Comparison of ENCODE assay signal across 25 mouse cellular contexts in the genomic region with DNA sequence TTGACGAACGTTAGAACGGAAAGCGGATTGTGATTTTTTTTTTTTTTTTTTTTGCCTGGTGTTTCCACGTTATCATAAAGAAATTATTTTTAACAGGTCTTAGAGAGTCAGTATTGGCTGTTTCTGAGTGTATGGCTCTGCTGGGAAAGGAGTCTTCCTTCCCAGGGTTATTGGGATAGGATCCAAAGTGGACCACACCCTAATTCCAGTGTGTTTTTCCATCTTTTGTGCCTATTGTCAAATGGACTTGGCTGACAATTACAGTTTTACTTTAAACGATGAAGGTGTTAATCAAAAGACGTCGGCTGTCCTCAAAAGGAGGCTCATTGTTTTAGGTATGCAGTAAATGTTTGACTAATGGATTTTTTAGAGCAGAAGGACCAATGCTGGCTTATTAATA. TPM values are rescaled to one million over a fixed set of nuclear protein-coding genes. Genes with fewer than 3 reads are reported as not detected.
DNase-seq lines count a peak whose midpoint lies in the region; ATAC-seq and TF ChIP-seq lines count a peak whose summit lies in the region.
"Had no signal": no experiment of that assay in that cellular context is flagged by ENCODE, and none has a peak within 500 bp of the region (broad histone marks: within the 10 kb centered on the region; RNA-seq: fewer than 3 reads in every experiment).

No protein-coding gene starts in this region.

- peak overlapping the region; percentile 5; the same call in 1 of the 2 replicates for H3K27ac ChIP-seq in forebrain, embryonic 16.5 days (ENCODE audit: low read length)
- H3K27ac ChIP-seq in forebrain, embryonic 11.5 days (ENCODE audit: low read depth, low read length): no peak overlapping the region
- H3K27ac ChIP-seq in heart, postnatal 0 days (ENCODE audit: low read depth): 0 out of 2 replicates have a peak overlapping the region, but pooled peaks have one; percentile 74
- no peak overlapping the region for H3K27ac ChIP-seq in lung, postnatal 0 days (ENCODE audit: low read length)
- peak overlapping the region; percentile 82 for H3K27ac ChIP-seq in midbrain, embryonic 15.5 days
- H3K27ac ChIP-seq in left cerebral cortex, adult 2 months: no peak overlapping the region
- H3K27ac ChIP-seq: embryonic facial prominence, embryonic 12.5 days had no signal

- no peaks in the 10 kb centered on the region for H3K27me3 ChIP-seq in forebrain, embryonic 16.5 days (replicated peaks; ENCODE audit: control insufficient read depth, insufficient read depth, low read length)
- no peaks in the 10 kb centered on the region for H3K27me3 ChIP-seq in forebrain, embryonic 11.5 days (ENCODE audit: control insufficient read depth, insufficient read depth, low read length)
- no peaks in the 10 kb centered on the region for H3K27me3 ChIP-seq in heart, postnatal 0 days (ENCODE audit: control insufficient read depth, insufficient read depth, low read length)
- H3K27me3 ChIP-seq in lung, postnatal 0 days (replicated peaks; ENCODE audit: insufficient read depth, low read length): no peaks in the 10 kb centered on the region
- no peaks in the 10 kb centered on the region for H3K27me3 ChIP-seq in midbrain, embryonic 15.5 days (replicated peaks)
- H3K27me3 ChIP-seq: embryonic facial prominence, embryonic 12.5 days; heart, embryonic 15.5 days had no signal

- no peaks in the 10 kb centered on the region for H3K9me3 ChIP-seq in forebrain, embryonic 16.5 days (ENCODE audit: control insufficient read depth, low read length)
- no peaks in the 10 kb centered on the region for H3K9me3 ChIP-seq in forebrain, embryonic 11.5 days (ENCODE audit: control insufficient read depth, low read length)
- no peaks in the 10 kb centered on the region for H3K9me3 ChIP-seq in heart, postnatal 0 days (replicated peaks; ENCODE audit: control insufficient read depth, low read length)
- H3K9me3 ChIP-seq in lung, postnatal 0 days (ENCODE audit: low read length): no peaks in the 10 kb centered on the region
- H3K9me3 ChIP-seq in midbrain, embryonic 15.5 days: no peaks in the 10 kb centered on the region
- H3K9me3 ChIP-seq: embryonic facial prominence, embryonic 12.5 days; G1E; heart, embryonic 15.5 days had no signal

- H3K9ac ChIP-seq in forebrain, embryonic 16.5 days (replicated peaks; ENCODE audit: low read depth, low read length): peak overlapping the region; percentile 29; the same call in 1 of the 2 replicates
- no peak overlapping the region for H3K9ac ChIP-seq in forebrain, embryonic 11.5 days (ENCODE audit: low read length)
- H3K9ac ChIP-seq in heart, postnatal 0 days (replicated peaks; ENCODE audit: low read depth, low read length): no peak overlapping the region
- no peak overlapping the region for H3K9ac ChIP-seq in lung, postnatal 0 days (replicated peaks; ENCODE audit: low read depth)
- peak overlapping the region; percentile 25; the same call in 1 of the 2 replicates for H3K9ac ChIP-seq in midbrain, embryonic 15.5 days
- H3K9ac ChIP-seq: embryonic facial prominence, embryonic 12.5 days; heart, embryonic 15.5 days had no signal

- no peak overlapping the region for H3K4me2 ChIP-seq in forebrain, embryonic 16.5 days (ENCODE audit: low read length)
- no peak overlapping the region for H3K4me2 ChIP-seq in forebrain, embryonic 11.5 days (ENCODE audit: low read depth, low read length, severe bottlenecking)
- no peak overlapping the region for H3K4me2 ChIP-seq in heart, postnatal 0 days (ENCODE audit: low read depth, low read length)
- no peak overlapping the region for H3K4me2 ChIP-seq in lung, postnatal 0 days (replicated peaks; ENCODE audit: low read depth, low read length)
- H3K4me2 ChIP-seq in midbrain, embryonic 15.5 days: peak overlapping the region; percentile 47
- H3K4me2 ChIP-seq: embryonic facial prominence, embryonic 12.5 days; heart, embryonic 15.5 days had no signal

- WGBS in forebrain, embryonic 16.5 days: 33% methylated on average over 8 of the region's 8 CpGs
- WGBS in forebrain, embryonic 11.5 days: 59% methylated on average over 8 of the region's 8 CpGs
- 29% methylated on average over 8 of the region's 8 CpGs for WGBS in heart, postnatal 0 days
- WGBS in lung, postnatal 0 days: 34% methylated on average over 8 of the region's 8 CpGs
- WGBS in midbrain, embryonic 15.5 days: 46% methylated on average over 8 of the region's 8 CpGs

- no peak for DNase-seq in forebrain, embryonic 11.5 days (ENCODE audit: low spot score)
- DNase-seq in heart, postnatal 0 days (ENCODE audit: low spot score): no peak
- no peak for DNase-seq in heart, postnatal 4 days
- DNase-seq in lung, postnatal 0 days (ENCODE audit: low spot score): peak; percentile 26
- DNase-seq in lung, adult 18-20 months: no peak
- DNase-seq in left cerebral cortex, adult 2 months (ENCODE audit: extremely low spot score in 1 of 2, low spot score in 2 of 2): no peak
- DNase-seq: adrenal gland, postnatal 10 days; cerebellum, adult 11 months; cerebellum, postnatal 10 days; gastrocnemius, postnatal 36 days; kidney, postnatal 25 days; left cerebral cortex, postnatal 4 days; liver; lung, postnatal 36 days; right cerebral cortex, postnatal 14 days; thymus, adult 2 months had no signal

- H3K4me3 ChIP-seq in forebrain, embryonic 16.5 days (replicated peaks; ENCODE audit: low read length): no peak overlapping the region
- H3K4me3 ChIP-seq in forebrain, embryonic 11.5 days (ENCODE audit: low read depth, low read length): no peak overlapping the region
- no peak overlapping the region for H3K4me3 ChIP-seq in heart, postnatal 0 days (ENCODE audit: low read depth, low read length)
- H3K4me3 ChIP-seq in lung, postnatal 0 days (ENCODE audit: low read depth, low read length): no peak overlapping the region
- H3K4me3 ChIP-seq in midbrain, embryonic 15.5 days: peak overlapping the region; percentile 30
- H3K4me3 ChIP-seq in left cerebral cortex, adult 2 months: no peak overlapping the region
- H3K4me3 ChIP-seq: embryonic facial prominence, embryonic 12.5 days; erythroblast, embryonic 14.5 days; heart, embryonic 15.5 days had no signal

- no peak for TF ChIP-seq CTCF in heart, postnatal 0 days (IDR thresholded peaks at IDR 0.05; ENCODE audit: low read depth)
- no peak for TF ChIP-seq CTCF in lung, postnatal 0 days (IDR thresholded peaks at IDR 0.05)
- TF ChIP-seq CTCF in left cerebral cortex, adult 2 months (IDR thresholded peaks at IDR 0.05): no peak

- no peak for TF ChIP-seq EP300 in heart, postnatal 0 days (IDR thresholded peaks at IDR 0.05; ENCODE audit: low read depth)
- TF ChIP-seq EP300 in lung, postnatal 0 days (IDR thresholded peaks at IDR 0.05): no peak

- peaks cover 21% of the 10 kb centered on the region for H3K4me1 ChIP-seq in forebrain, embryonic 16.5 days (replicated peaks; ENCODE audit: control insufficient read depth, insufficient read depth, low read length)
- H3K4me1 ChIP-seq in forebrain, embryonic 11.5 days (replicated peaks; ENCODE audit: control insufficient read depth, insufficient read depth, low read length): peaks cover 7% of the 10 kb centered on the region
- H3K4me1 ChIP-seq in heart, postnatal 0 days (ENCODE audit: control insufficient read depth, insufficient read depth): peaks cover 3% of the 10 kb centered on the region; the same call in 1 of the 2 replicates
- H3K4me1 ChIP-seq in lung, postnatal 0 days (ENCODE audit: insufficient read depth, low read depth, low read length): no peaks in the 10 kb centered on the region
- H3K4me1 ChIP-seq in midbrain, embryonic 15.5 days: peaks cover 27% of the 10 kb centered on the region

- intact Hi-C loops in left cerebral cortex, adult 2 months (cut with DNase I): loop anchor here (5.0 kb wide), 2 partner anchors 84 to 134 kb away; no protein-coding TSS in a partner anchor

- ATAC-seq in forebrain, embryonic 16.5 days: no peak
- no peak for ATAC-seq in forebrain, embryonic 11.5 days (replicated peaks; ENCODE audit: low FRiP score)
- ATAC-seq in heart, postnatal 0 days (ENCODE audit: insufficient read depth, low read depth): no peak
- ATAC-seq in lung, postnatal 0 days: no peak
- ATAC-seq in midbrain, embryonic 15.5 days (replicated peaks): no peak
- ATAC-seq: activated CD4-positive, CD25-positive, alpha-beta regulatory T cell, adult 4 months; hindbrain, embryonic 16.5 days; intestine, postnatal 0 days had no signal

- no peaks in the 10 kb centered on the region for H3K36me3 ChIP-seq in forebrain, embryonic 16.5 days (ENCODE audit: control insufficient read depth, insufficient read depth)
- no peaks in the 10 kb centered on the region for H3K36me3 ChIP-seq in forebrain, embryonic 11.5 days (ENCODE audit: control insufficient read depth, insufficient read depth, low read length)
- no peaks in the 10 kb centered on the region for H3K36me3 ChIP-seq in heart, postnatal 0 days (replicated peaks; ENCODE audit: control insufficient read depth, insufficient read depth, low read length)
- no peaks in the 10 kb centered on the region for H3K36me3 ChIP-seq in lung, postnatal 0 days (ENCODE audit: insufficient read depth, low read length)
- no peaks in the 10 kb centered on the region for H3K36me3 ChIP-seq in midbrain, embryonic 15.5 days (replicated peaks)
- H3K36me3 ChIP-seq: embryonic facial prominence, embryonic 12.5 days; heart, embryonic 15.5 days had no signal

RNA-seq across cellular contexts. Expression of gene Ctnnb1, which starts 1.8 kb away (rescaled TPM):
- 611 and 637 TPM in 2 replicates for polyA plus RNA-seq in forebrain, embryonic 16.5 days (2015; fragmentation: Nextera tagmentation; extraction: Ambion mirVana)
- polyA plus RNA-seq in forebrain, embryonic 11.5 days (2014; fragmentation: Nextera tagmentation; extraction: Ambion mirVana): 861 and 912 TPM in 2 replicates
- 720 and 857 TPM in 2 replicates for total RNA-seq in heart, postnatal 0 days (2014; rRNA removed; ENCODE audit: low replicate concordance)
- polyA plus RNA-seq in heart, postnatal 0 days (2015; fragmentation: Nextera tagmentation; extraction: Ambion mirVana): 203 and 214 TPM in 2 replicates
- total RNA-seq in heart, postnatal 4 days (2021): 100 to 1,000 TPM; 632 to 676 TPM
- 383 and 452 TPM in 2 replicates for polyA plus RNA-seq in lung, postnatal 0 days (2015; fragmentation: Nextera tagmentation; extraction: Ambion mirVana)
- 517 and 532 TPM in 2 replicates for polyA plus RNA-seq in midbrain, embryonic 15.5 days (2015; fragmentation: Nextera tagmentation; extraction: Ambion mirVana)
- 100 to 1,000 TPM; 452 to 506 TPM for total RNA-seq in left cerebral cortex, adult 2 months (2021)

Comparison
In these comparisons a context has a peak if more than half of its experiments do, and no peak if none do; other contexts are left out.
1. H3K27ac ChIP-seq: peak in forebrain, embryonic 16.5 days (single experiment), heart, postnatal 0 days (single experiment) and midbrain, embryonic 15.5 days (single experiment); none in forebrain, embryonic 11.5 days (single experiment), lung, postnatal 0 days (single experiment) and left cerebral cortex, adult 2 months (single experiment).
2. H3K9ac ChIP-seq: peak in forebrain, embryonic 16.5 days (single experiment) and midbrain, embryonic 15.5 days (single experiment); none in forebrain, embryonic 11.5 days (single experiment), heart, postnatal 0 days (single experiment) and lung, postnatal 0 days (single experiment).